Mouse (Mus musculus) myocyte (in vitro differentiated cells): ENCODE measurements around the gene Gmeb1. TPM values are rescaled to one million over a fixed set of nuclear protein-coding genes. Genes with fewer than 3 reads are reported as not detected.
"Not testable (repeated sequence)": the region's sequence is repeated elsewhere in the genome, so short reads cannot be mapped to it uniquely, and the experiment has no call there.

ENCODE experiments used
- H3K27me3 ChIP-seq: one replicate; pipeline ENCODE4 v1.6.1; 2011; ENCODE audit not compliant: control insufficient read depth, insufficient read depth, insufficient read length
- H3K36me3 ChIP-seq: one replicate; pipeline ENCODE4 v1.6.1; 2011; ENCODE audit not compliant: control insufficient read depth, insufficient read depth
- H3K4me2 ChIP-seq: one replicate; pipeline ENCODE4 v1.6.1; 2011; ENCODE audit warnings: low read depth, control low read depth
- H3K4me3 ChIP-seq: one replicate; pipeline ENCODE4 v1.5.1; 2011; ENCODE audit warnings: mild to moderate bottlenecking, control low read depth, moderate library complexity
- H3K79me2 ChIP-seq: one replicate; pipeline ENCODE4 v1.6.1; 2011; ENCODE audit not compliant: control insufficient read depth, insufficient read depth
- H3ac ChIP-seq: one replicate; pipeline ENCODE4 v1.6.1; 2011; ENCODE audit not compliant: control insufficient read depth, insufficient read length
- CEBPB ChIP-seq: IDR thresholded peaks from 2 replicates; pipeline ENCODE4 v1.6.1; 2011; ENCODE audit warnings: mild to moderate bottlenecking, moderate library complexity; ENCODE audit not compliant: poor library complexity, insufficient read depth, severe bottlenecking
- E2F4 ChIP-seq: IDR thresholded peaks from one replicate; pipeline ENCODE4 v1.6.1; 2011; ENCODE audit warnings: mild to moderate bottlenecking, control low read depth, moderate library complexity; ENCODE audit not compliant: insufficient read depth
- MAX ChIP-seq: IDR thresholded peaks from one replicate; pipeline ENCODE4 v1.6.1; 2011; ENCODE audit warnings: low read depth, mild to moderate bottlenecking, control low read depth
- MYOD1 ChIP-seq, 3 experiments: IDR thresholded peaks; one replicate each; pipeline ENCODE4 v1.6.1; 2011; ENCODE audit warnings: control low read depth in 2 of 3, low read depth in 2 of 3, mild to moderate bottlenecking in 2 of 3, moderate library complexity in 1 of 3; ENCODE audit not compliant: insufficient read length in 2 of 3, control insufficient read depth in 1 of 3
- MYOG ChIP-seq, 3 experiments: IDR thresholded peaks; one replicate each; pipeline ENCODE4 v1.6.1; 2011; ENCODE audit warnings: control low read depth in 2 of 3, low read depth in 2 of 3, mild to moderate bottlenecking in 2 of 3; ENCODE audit not compliant: insufficient read length in 2 of 3, control insufficient read depth in 1 of 3, insufficient read depth in 1 of 3
- POLR2A ChIP-seq: IDR thresholded peaks from one replicate; pipeline ENCODE4 v1.6.1; 2011; ENCODE audit warnings: low read depth, mild to moderate bottlenecking, control low read depth, moderate library complexity; ENCODE audit not compliant: insufficient read length
- POLR2AphosphoS2 ChIP-seq: IDR thresholded peaks from one replicate; pipeline ENCODE4 v1.6.1; 2011; ENCODE audit warnings: low read depth, control low read depth; ENCODE audit not compliant: insufficient read length
- REST ChIP-seq: IDR thresholded peaks from one replicate; pipeline ENCODE4 v1.6.1; 2011; ENCODE audit warnings: mild to moderate bottlenecking, control low read depth, moderate library complexity; ENCODE audit not compliant: insufficient read depth, insufficient read length
- SRF ChIP-seq: IDR thresholded peaks from one replicate; pipeline ENCODE4 v1.6.1; 2011; ENCODE audit warnings: low read depth; ENCODE audit not compliant: control insufficient read depth, insufficient read length
- TCF12 ChIP-seq: IDR thresholded peaks from one replicate; pipeline ENCODE4 v1.6.1; 2011; ENCODE audit warnings: mild to moderate bottlenecking, control low read depth; ENCODE audit not compliant: poor library complexity, insufficient read depth, severe bottlenecking
- TCF3 ChIP-seq: IDR thresholded peaks from one replicate; pipeline ENCODE4 v1.6.1; 2011; ENCODE audit warnings: low read depth, control low read depth; ENCODE audit not compliant: insufficient read length
- USF1 ChIP-seq: IDR thresholded peaks from one replicate; pipeline ENCODE4 v1.6.1; 2011; ENCODE audit warnings: low read depth, mild to moderate bottlenecking, control low read depth, moderate library complexity
- polyA plus RNA-seq: library from polyadenylated mRNA; unstranded; fragments of >200 nt; fragmentation: generic; extraction: Trizol; gene quantifications from one replicate; pipeline ENCODE4 v1.2.1, GENCODE M21; 2012; ENCODE audit warnings: missing spikeins

Gene Gmeb1
- polyA plus RNA-seq, 1 experiment: 11.7 TPM

- TF ChIP-seq TCF12: no peak
- no peak for TF ChIP-seq MAX
- TF ChIP-seq TCF3: no peak
- no peak for TF ChIP-seq MYOD1 (IDR thresholded peaks at IDR 0.05; ENCODE audit: control insufficient read depth in 1 of 3, insufficient read length in 2 of 3, low read depth in 2 of 3)
- TF ChIP-seq E2F4: no peak
- no peak for TF ChIP-seq SRF
- TF ChIP-seq MYOG (IDR thresholded peaks at IDR 0.05; ENCODE audit: control insufficient read depth in 1 of 3, insufficient read depth in 1 of 3, insufficient read length in 2 of 3, low read depth in 2 of 3): no peak
- no peak for TF ChIP-seq USF1
- TF ChIP-seq CEBPB: no peak
- TF ChIP-seq POLR2A: no peak
- no peak for TF ChIP-seq REST
- TF ChIP-seq POLR2AphosphoS2: no peak
- Histone ChIP-seq H3ac (no peak overlapping the region), H3K36me3 (peaks cover 2% of the 10 kb centered on the region), H3K79me2 (peaks cover 14% of the 10 kb centered on the region), H3K4me2 (no peak overlapping the region), H3K27me3 (no peaks in the 10 kb centered on the region), H3K4me3 (no peak overlapping the region)
Observed at GRCm38 (mm10) chr4:132305276-132305675, 43.9 kb upstream of the Gmeb1 start.

GRCm38 (mm10) chr4:132303484-132303883, 42.1 kb upstream of the Gmeb1 start:
- Histone ChIP-seq H3K4me2 (peak overlapping the region; percentile 32), H3ac (peak overlapping the region; percentile 17), H3K4me3 (peak overlapping the region; percentile 14)
- H3K27me3 ChIP-seq, H3K36me3 ChIP-seq, H3K79me2 ChIP-seq: not testable (repeated sequence)

DNA sequence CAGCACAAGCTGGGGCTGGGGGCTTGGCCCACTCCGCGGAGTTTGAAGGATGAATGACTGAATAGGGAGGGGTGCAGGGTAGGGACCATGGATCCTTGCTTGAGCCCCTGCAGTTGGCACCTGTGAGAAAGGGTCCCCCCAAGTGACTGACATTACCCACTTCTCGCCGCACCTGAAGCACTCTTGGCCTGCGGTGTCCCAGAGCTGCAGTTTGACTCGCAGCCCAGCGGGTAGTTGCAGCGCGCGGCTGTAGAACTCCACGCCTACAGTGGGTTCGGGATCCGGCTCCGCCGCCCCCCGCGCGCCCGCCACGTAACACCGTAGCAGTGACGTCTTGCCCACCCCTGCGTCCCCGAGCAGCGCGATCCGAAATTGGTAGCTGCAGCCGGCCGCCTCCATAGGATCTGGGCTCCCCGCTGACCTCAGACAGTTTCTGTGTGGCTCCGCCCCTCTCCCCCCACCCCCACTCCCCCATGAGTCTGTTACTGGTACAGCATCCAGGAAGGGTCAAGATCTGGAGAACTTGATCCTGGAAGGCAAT, 41.6 kb upstream of the Gmeb1 start, which contains the start of gene Rab42:
Gene Rab42 (minus strand): TSS at position 447 of the 541 bp plus-strand sequence.
- H3K4me3 ChIP-seq: peak within 1 kb of the TSS; percentile 14
- no peaks in the 10 kb centered on the region for H3K36me3 ChIP-seq
- peak within 1 kb of the TSS; percentile 17 for H3ac ChIP-seq

GRCm38 (mm10) chr4:132301965-132302938, 40.9 kb upstream of the Gmeb1 start:
- H3ac ChIP-seq: peak overlapping the region; percentile 17
- no peaks in the 10 kb centered on the region for H3K79me2 ChIP-seq
- H3K27me3 ChIP-seq: no peaks in the 10 kb centered on the region
- H3K4me2 ChIP-seq: peak overlapping the region; percentile 66
- TF ChIP-seq POLR2A: no peak
- TF ChIP-seq CEBPB: no peak
- TF ChIP-seq TCF12: no peak
- no peak for TF ChIP-seq MYOD1 (IDR thresholded peaks at IDR 0.05; ENCODE audit: control insufficient read depth in 1 of 3, insufficient read length in 2 of 3, low read depth in 2 of 3)
- no peak for TF ChIP-seq SRF
- no peaks in the 10 kb centered on the region for H3K36me3 ChIP-seq
- peak overlapping the region; percentile 14 for H3K4me3 ChIP-seq

More for the DNA sequence above, 41.6 kb upstream of the Gmeb1 start, which contains the start of gene Rab42:
- H3K79me2 ChIP-seq: no peaks in the 10 kb centered on the region
- H3K27me3 ChIP-seq: no peaks in the 10 kb centered on the region
- peak within 1 kb of the TSS; percentile 66 for H3K4me2 ChIP-seq
- TF ChIP-seq MYOD1 (IDR thresholded peaks at IDR 0.05; ENCODE audit: control insufficient read depth in 1 of 3, insufficient read length in 2 of 3, low read depth in 2 of 3): no peak
- no peak for TF ChIP-seq E2F4
- TF ChIP-seq TCF12: no peak
- TF ChIP-seq SRF: no peak
- no peak for TF ChIP-seq USF1
- no peak for TF ChIP-seq REST
- TF ChIP-seq POLR2A: no peak
- TF ChIP-seq MAX: no peak
- TF ChIP-seq TCF3: no peak
- no peak for TF ChIP-seq POLR2AphosphoS2
- no peak for TF ChIP-seq MYOG (IDR thresholded peaks at IDR 0.05; ENCODE audit: control insufficient read depth in 1 of 3, insufficient read depth in 1 of 3, insufficient read length in 2 of 3, low read depth in 2 of 3)
- TF ChIP-seq CEBPB: no peak

DNA sequence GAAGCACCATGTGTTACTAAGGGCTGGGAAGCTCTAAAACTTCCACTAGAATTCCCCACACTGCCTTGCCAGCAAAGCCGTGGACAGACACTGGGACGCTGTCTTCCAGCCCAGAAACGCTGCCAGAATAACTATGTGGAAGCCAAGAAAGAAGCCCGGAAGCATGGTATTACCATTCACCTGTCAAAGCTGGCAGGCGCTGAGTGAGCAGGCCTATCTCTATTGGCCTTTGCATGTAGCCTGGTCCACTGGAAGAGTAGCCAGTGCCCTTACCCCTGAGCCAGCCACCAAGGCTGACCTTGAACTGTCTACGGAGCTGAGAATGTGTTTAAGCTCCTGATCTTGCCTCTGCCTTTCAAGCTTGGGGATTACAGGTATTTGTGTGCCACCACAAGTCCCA, 40.1 kb upstream of the Gmeb1 start:
- no peak overlapping the region for H3ac ChIP-seq
- no peaks in the 10 kb centered on the region for H3K36me3 ChIP-seq
- no peak overlapping the region for H3K4me3 ChIP-seq
- no peak overlapping the region for H3K4me2 ChIP-seq
- no peaks in the 10 kb centered on the region for H3K79me2 ChIP-seq
- no peaks in the 10 kb centered on the region for H3K27me3 ChIP-seq
- TF ChIP-seq MYOG (IDR thresholded peaks at IDR 0.05; ENCODE audit: control insufficient read depth in 1 of 3, insufficient read depth in 1 of 3, insufficient read length in 2 of 3, low read depth in 2 of 3) (no peak), SRF (no peak), TCF12 (no peak)
